Mouse (Mus musculus): ENCODE measurements around the gene Robo1. TPM values are rescaled to one million over a fixed set of nuclear protein-coding genes. Genes with fewer than 3 reads are reported as not detected.

Gene Robo1
- total RNA-seq, 1 experiment from 2014 or later: not detected

DNA sequence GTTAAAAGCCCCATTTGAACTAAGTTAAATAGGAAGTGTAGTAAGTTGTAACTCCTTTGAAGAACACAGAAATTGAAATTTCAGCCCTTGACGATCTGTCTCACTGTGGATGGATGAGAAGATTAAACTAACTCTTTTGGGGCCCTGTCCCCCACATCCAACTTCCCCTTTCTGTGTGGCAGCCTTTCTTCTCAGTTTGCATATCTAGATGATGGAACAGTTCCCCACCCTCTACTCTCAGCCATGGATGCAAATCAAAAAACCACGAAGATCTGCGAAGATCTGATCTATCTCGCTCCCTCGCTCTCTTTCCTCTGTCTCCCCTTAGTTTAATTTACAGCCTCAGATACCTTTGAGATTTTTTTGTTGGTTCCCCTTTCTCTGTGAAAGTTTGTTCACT lies 357.3 kb downstream of the Robo1 start:
- peak; percentile 71 for ATAC-seq (replicated peaks; ENCODE audit: low read depth, poor library complexity, severe bottlenecking)

GRCm38 (mm10) chr16:72670240-72671038 lies 362.3 kb downstream of the Robo1 start:
- peak; percentile 74 for ATAC-seq (replicated peaks; ENCODE audit: low read depth, poor library complexity, severe bottlenecking)

GRCm38 (mm10) chr16:72677234-72677633 lies 369.1 kb downstream of the Robo1 start:
- no peak for ATAC-seq (replicated peaks; ENCODE audit: low read depth, poor library complexity, severe bottlenecking)

DNA sequence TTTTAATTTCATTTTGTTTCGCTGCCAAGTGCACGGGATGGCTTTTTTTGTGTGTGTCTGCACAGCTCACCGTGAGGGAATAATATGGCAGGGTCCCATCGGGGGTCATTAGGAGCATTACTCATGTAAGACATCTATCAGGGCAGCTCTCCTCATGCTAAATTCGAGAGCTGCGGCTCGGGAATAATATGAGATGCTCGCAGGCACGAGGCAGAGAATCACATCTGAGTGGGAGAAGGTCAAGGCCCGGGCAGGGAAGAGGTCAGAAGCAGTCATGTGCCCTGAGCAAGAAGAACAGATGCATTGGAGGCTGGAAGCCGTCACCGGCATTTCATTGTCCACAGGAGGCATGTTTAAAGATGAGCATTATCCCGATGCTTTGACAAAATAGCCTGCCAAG lies 370.3 kb downstream of the Robo1 start:
- no peak for ATAC-seq (replicated peaks; ENCODE audit: low read depth, poor library complexity, severe bottlenecking)

GRCm38 (mm10) chr16:72678947-72679558 lies 370.9 kb downstream of the Robo1 start:
- no peak for ATAC-seq (replicated peaks; ENCODE audit: low read depth, poor library complexity, severe bottlenecking)

DNA sequence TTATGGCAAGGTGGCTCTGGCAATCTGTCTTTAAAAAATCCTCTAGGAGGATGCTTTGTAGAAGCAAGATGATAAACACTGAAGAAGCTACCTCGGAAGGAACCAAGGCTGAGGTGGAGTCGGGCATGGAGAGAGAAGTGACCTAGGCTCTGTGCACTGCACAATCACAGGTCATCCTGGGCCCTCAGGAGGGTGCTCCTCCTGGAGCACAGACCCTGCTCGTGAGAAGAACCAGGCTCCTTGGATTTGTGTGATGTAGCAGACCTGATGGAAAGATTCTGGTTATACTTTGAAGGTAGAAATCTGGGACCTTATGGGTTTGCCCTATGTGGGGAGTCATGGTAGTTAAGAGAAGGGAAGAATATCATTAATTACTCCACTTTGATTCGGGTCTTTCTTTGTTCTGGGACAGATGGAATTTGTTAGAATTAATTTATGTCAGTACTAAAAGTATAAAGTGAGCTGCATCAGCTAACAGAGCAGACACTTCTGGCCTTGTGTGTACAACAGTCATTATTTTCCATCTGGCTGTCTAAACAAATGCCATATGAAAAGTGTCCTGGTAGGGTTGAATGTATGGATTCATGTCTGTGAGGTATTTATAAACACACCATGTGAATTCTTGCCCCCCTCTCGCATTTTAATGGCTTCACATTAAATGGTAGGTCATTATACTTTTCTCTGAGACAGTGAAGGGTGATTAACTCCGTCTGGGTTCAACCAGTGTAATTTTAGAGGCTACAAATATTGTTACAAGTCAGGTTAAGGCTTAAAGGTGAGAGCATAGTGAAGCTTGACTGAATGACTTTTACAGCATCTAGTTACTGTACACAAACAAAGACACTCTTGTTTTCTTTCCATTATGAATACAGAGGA lies 377.7 kb downstream of the Robo1 start:
- ATAC-seq (replicated peaks; ENCODE audit: low read depth, poor library complexity, severe bottlenecking): no peak

- ATAC-seq (replicated peaks; ENCODE audit: low read depth, poor library complexity, severe bottlenecking): no peak
Observed at GRCm38 (mm10) chr16:72686480-72687053, 378.5 kb downstream of the Robo1 start.

DNA sequence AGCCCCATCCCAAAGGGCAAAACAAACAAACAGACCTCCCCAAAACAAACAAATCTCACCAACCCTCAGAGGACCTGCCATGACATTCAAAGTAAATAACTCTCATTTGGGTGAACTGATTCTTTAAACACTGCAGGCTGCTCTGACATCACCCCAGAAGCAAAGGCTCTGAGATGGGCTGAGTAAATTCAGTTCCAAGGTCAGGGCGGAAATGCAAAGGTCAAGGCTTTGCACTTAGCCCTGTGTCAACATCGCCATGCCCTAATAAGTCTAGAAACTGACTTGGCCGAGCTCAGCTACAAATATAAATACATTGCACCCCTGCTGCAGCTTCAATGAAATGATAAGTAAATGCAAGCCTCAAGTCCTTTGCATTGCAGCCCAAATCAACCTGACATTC lies 379.5 kb downstream of the Robo1 start:
- ATAC-seq (replicated peaks; ENCODE audit: low read depth, poor library complexity, severe bottlenecking): no peak

DNA sequence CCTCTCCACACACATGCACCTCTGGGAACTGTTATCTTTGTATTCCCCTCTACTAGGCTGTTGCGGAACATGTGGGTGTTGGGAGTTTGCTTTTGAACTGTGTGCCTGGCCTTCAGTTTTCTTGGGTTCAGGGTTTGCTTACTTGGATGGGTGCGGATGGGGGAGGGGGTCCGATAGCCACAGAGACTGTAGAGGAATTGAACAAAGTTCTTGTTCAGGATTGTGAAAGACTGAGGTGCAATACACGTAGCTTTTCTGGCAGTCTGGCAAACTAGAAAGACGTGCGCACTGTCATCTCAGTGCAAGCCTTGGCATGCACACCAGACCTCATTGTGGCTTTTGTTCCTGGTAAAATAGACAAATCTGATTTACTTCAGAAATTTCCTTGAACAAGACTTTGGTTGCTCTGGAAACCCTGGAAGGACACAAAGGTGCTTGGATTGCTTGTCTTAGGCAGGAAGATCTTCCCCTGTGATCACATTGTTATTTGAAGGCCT lies 380.1 kb downstream of the Robo1 start:
- no peak for ATAC-seq (replicated peaks; ENCODE audit: low read depth, poor library complexity, severe bottlenecking)

- ATAC-seq (replicated peaks; ENCODE audit: low read depth, poor library complexity, severe bottlenecking): no peak
Observed at GRCm38 (mm10) chr16:72691909-72692308, 383.8 kb downstream of the Robo1 start.

DNA sequence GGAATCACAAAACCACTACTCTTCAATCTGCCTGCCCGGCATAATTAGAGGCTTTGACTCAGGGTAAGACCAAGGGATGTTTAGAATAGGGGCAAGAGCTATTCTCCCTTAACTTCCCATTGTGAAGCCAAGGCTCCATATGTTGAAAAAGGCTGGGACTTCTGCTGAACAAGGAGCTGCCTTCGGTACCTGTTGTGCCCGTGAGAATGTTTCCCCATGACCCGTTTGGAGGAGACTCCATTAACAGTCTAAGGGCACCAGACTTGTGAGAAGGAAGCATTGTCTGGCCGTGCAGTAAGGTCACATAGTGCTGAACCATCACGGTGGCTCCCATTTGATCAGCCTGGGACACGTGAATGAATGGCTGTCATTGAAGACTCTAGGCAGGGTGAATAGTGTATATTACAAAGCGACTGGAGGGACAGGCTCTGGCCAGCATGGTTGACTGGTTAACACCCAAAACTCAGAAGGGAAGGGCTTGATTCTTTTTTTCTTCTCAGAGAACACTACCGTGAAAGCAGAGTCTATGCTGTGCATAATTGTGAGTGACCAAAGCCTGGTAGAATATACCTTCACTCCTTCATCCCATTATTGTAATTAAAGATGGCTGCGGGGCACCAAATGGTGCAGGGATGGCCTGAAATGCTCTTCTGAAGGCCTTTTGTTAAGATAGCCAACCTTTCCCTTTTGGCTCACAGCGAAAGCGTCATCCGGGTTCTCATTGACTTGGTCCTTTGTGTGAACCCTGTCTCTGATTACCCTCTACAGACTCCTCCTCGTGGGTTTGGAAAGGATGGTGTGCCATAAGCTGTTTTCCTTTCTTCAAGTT lies 385.6 kb downstream of the Robo1 start:
- no peak for ATAC-seq (replicated peaks; ENCODE audit: low read depth, poor library complexity, severe bottlenecking)

- ATAC-seq (replicated peaks; ENCODE audit: low read depth, poor library complexity, severe bottlenecking): no peak
Observed at GRCm38 (mm10) chr16:72694787-72695186, 386.7 kb downstream of the Robo1 start.

DNA sequence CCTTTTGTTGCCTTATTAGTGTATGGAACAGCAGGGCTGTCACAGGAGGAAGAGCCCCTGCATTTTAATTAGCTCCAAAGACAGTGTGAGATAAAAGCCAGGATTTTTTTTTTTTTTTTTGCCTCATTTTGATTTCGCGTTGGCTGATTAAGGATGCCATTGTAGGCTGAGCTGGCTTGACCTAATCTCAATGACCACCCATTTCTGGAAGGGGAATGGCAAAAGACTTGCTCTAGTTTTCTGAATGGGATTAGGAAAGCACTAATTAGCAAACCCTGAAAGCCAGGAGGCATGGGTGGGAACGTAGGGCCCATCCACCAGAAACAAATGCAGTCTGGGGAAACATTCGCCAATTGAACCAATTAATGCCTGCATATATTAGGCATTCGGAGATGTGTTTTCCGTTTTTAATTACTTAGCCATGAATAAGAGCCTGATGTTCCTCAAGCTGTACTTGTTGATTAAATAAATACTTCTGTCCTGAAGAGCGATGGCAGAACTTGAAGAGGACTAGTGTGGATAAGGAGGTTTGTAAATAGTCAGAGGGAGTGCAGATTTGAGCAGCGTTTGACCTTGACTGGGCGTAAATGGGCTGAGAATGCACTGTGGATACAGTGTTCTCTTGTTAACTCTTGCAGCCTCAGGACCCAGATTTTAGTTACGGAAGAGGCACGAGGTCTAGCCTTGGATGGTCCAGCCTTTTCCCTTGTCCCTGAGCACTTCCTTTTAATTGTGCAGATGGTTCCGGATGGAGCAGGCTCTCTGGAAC lies 391.3 kb downstream of the Robo1 start:
- ATAC-seq (replicated peaks; ENCODE audit: low read depth, poor library complexity, severe bottlenecking): no peak

DNA sequence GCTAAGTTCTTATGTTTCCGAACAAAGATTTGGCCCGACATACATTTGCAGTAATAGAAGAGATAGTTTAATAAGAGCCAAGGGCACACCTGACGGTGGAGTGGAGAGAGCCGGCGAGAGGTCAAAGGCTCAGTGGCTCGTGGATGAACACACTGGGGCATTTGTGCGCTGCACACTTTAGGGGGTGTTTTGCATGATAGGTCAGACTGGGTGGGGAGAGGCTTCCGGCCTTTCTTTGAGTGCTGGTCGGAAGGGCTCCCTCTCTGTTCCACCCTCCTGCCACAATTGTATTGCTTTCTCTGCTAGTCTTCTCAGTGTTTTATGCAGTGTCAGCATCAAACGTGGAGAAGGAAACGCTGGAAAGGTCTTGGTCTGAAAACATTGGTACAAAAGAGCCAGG lies 392.2 kb downstream of the Robo1 start:
- ATAC-seq (replicated peaks; ENCODE audit: low read depth, poor library complexity, severe bottlenecking): no peak

DNA sequence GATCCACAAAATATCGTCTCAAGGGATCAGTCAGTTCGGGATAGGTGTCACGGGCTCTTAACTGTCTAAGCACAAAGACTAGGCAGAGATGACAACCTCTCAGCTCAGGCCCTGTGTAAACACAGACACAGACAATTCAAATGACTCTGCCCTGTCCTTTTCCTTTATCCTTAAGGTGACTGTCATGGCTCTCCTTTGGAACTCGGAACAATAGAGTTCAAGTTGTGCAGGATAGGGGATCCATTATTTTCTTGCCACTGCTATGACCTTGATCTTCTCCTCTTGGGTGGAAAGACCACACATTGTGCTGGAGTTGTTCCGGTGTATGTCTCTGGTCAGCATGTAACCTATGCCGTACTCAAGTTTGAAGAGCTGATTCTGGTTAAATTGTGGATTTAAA lies 395.4 kb downstream of the Robo1 start:
- ATAC-seq (replicated peaks; ENCODE audit: low read depth, poor library complexity, severe bottlenecking): no peak

DNA sequence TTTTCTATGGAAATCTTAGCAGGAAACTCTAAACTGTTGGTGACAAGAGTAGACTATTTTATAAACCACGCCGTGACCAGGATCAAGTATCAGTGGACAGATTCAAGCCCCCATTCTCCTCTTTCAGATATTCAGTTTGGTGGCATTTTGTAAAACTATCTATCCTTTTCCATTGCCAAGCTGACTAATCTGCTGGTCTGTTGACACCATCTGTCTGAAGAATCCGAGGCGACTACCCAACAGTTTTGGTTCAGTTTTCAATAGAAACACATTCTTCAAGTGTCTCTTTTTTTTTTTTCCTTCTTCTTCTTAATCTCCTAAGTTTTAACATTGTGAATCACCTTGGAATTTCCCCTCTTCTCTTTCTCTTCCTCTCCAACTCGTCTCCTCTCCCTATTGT lies 397.7 kb downstream of the Robo1 start:
- ATAC-seq (replicated peaks; ENCODE audit: low read depth, poor library complexity, severe bottlenecking): no peak

- ATAC-seq (replicated peaks; ENCODE audit: low read depth, poor library complexity, severe bottlenecking): no peak
Observed at GRCm38 (mm10) chr16:72708526-72708925, 400.4 kb downstream of the Robo1 start.

GRCm38 (mm10) chr16:72717118-72717802 lies 409.2 kb downstream of the Robo1 start:
- ATAC-seq (replicated peaks; ENCODE audit: low read depth, poor library complexity, severe bottlenecking): no peak

All from common myeloid progenitor, adult 5-6 weeks (primary cell).